Mouse (Mus musculus): ENCODE results near the gene Prr3.

- TF ChIP-seq CTCF (IDR thresholded peaks at IDR 0.05; ENCODE audit: low read depth, low read length) = no peak
- no peak for TF ChIP-seq POLR2A (IDR thresholded peaks at IDR 0.05; ENCODE audit: insufficient read depth, low read length)
- TF ChIP-seq EP300 (IDR thresholded peaks at IDR 0.05; ENCODE audit: insufficient read depth, low read depth, low read length) = no peak
Observed at GRCm38 (mm10) chr17:35997713-35998510, 17.9 kb upstream of the Prr3 start.

Measured in ES-Bruce4 (cell line).